Mouse (Mus musculus): Measurements from ENCODE around the gene Nat10. TPM values are rescaled to one million over a fixed set of nuclear protein-coding genes. Genes with fewer than 3 reads are reported as not detected.
A peak's percentile ranks its signal among the peaks of the same experiment; 100 is the strongest.

The Nat10 gene
- polyA plus RNA-seq, 1 experiment from 2014 or later = 14.0 TPM

DNA sequence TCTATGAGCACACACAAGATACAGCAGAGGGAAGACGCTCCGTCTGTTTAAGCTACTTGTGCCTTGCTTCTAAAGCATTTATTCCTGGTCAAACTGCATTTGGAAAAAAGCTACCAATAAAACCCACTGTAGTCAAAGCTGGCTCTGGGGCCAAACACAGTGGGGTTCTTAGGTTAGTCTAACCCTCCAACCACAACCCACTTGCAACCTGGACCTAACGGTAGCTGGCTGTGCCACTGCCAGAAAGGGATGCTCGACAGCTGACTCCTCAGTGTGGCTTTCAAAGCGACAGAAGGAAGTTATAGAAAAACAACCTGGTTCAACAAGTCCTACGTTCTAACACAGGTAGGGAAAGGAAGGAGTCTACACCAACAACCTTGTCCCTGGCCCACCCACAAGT, 29.6 kb downstream of the Nat10 start:
- no peak overlapping the region for H3K4me2 ChIP-seq (ENCODE audit: low read length)
- no peaks in the 10 kb centered on the region for H3K9me3 ChIP-seq (replicated peaks; ENCODE audit: control insufficient read depth, low read length)
- no peak overlapping the region for H3K9ac ChIP-seq (ENCODE audit: low read length)
- H3K27me3 ChIP-seq (replicated peaks; ENCODE audit: control insufficient read depth, insufficient read depth, low read length) = no peaks in the 10 kb centered on the region
- H3K27ac ChIP-seq (ENCODE audit: low read depth, low read length) = no peak overlapping the region
- H3K4me1 ChIP-seq (ENCODE audit: control insufficient read depth, insufficient read depth, low read length) = no peaks in the 10 kb centered on the region
- ATAC-seq = no peak
- WGBS = 87% methylated on average over 6 of the region's 6 CpGs
- H3K4me3 ChIP-seq (ENCODE audit: low read depth, low read length) = no peak overlapping the region
- no peak for DNase-seq (ENCODE audit: low spot score)
- peaks cover 85% of the 10 kb centered on the region for H3K36me3 ChIP-seq (ENCODE audit: control insufficient read depth, insufficient read depth, low read length)

DNA sequence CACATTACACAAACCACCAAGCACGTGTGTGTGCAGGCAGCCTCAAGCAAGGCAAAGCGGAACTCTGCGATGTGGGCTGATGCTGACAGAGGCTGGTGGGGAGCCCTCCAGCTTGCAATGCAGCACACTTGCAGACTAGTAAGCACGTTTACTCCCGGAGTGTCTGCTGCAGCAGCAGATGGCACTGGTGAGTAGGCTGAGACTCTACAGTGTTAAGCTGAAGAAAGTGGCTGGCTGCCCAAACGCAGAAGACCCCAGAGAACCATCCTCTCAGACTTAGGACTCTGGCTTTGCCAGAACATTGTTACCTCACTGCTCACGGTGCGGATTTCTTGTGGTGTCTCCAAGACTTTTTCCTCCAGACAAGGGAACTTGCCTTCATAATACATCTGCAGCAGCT, 30.1 kb downstream of the Nat10 start:
- Histone ChIP-seq H3K9me3 (replicated peaks; ENCODE audit: control insufficient read depth, low read length) (no peaks in the 10 kb centered on the region), H3K4me3 (ENCODE audit: low read depth, low read length) (no peak overlapping the region), H3K27ac (ENCODE audit: low read depth, low read length) (no peak overlapping the region), H3K9ac (ENCODE audit: low read length) (no peak overlapping the region), H3K27me3 (replicated peaks; ENCODE audit: control insufficient read depth, insufficient read depth, low read length) (no peaks in the 10 kb centered on the region), H3K36me3 (ENCODE audit: control insufficient read depth, insufficient read depth, low read length) (peaks cover 87% of the 10 kb centered on the region), H3K4me1 (ENCODE audit: control insufficient read depth, insufficient read depth, low read length) (no peaks in the 10 kb centered on the region), H3K4me2 (ENCODE audit: low read length) (no peak overlapping the region)
- ATAC-seq (no peak), DNase-seq (ENCODE audit: low spot score) (peak; percentile 42)
- 86% methylated on average over 8 of the region's 8 CpGs for WGBS

DNA sequence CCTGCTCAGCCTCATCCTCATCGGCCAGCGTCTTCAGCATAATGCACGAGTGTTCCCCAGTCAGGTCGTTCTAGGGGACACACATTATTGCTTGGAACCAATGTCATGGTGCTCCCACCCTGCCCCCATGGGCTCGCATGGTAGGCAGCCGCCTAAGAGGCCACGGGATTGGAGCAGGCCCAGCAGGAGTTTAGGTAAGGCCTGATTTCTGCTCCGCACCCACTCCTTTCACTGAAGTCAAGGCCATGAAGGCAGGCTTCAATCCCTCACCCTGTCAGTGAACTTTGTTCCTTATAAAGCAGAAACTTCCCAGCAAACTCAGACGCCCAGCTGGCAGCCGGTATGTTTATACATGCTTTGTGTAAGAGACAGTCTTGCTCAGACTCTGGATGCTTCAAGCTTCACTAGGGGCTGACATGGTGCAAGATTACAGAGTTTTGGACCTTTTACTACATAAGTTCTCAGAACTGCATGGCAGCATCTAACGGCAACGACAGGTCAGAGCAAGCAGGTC, 33.0 kb downstream of the Nat10 start:
- peaks cover 88% of the 10 kb centered on the region for H3K36me3 ChIP-seq (ENCODE audit: control insufficient read depth, insufficient read depth, low read length)
- WGBS = 92% methylated on average over 12 of the region's 12 CpGs

DNA sequence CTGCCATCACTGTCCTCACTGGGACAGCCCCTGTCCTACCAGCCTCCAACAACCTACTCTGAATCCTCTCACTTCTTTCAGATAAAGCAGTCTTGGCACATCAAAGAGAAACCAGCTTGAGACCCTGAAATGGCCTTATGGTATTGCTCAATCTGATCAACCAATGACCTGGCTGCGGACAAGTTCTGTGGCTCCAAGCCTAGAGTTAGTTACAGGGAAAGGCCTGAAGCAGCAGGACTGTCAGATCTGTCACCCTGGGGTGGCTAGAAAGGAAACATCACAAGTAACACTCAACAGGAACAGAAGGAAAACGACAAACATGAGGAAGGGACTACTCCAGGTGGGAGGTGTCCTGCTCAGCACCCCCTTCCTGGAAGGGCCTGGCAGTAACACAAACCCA, 36.5 kb downstream of the Nat10 start:
- ATAC-seq (no peak), DNase-seq (ENCODE audit: low spot score) (no peak)
- 91% methylated on average over 2 of the region's 2 CpGs for WGBS
- no peak overlapping the region for H3K9ac ChIP-seq (ENCODE audit: low read length)
- H3K4me1 ChIP-seq (ENCODE audit: control insufficient read depth, insufficient read depth, low read length) = no peaks in the 10 kb centered on the region
- no peaks in the 10 kb centered on the region for H3K27me3 ChIP-seq (replicated peaks; ENCODE audit: control insufficient read depth, insufficient read depth, low read length)
- no peak overlapping the region for H3K4me2 ChIP-seq (ENCODE audit: low read length)
- no peaks in the 10 kb centered on the region for H3K9me3 ChIP-seq (replicated peaks; ENCODE audit: control insufficient read depth, low read length)
- H3K27ac ChIP-seq (ENCODE audit: low read depth, low read length) = no peak overlapping the region
- H3K36me3 ChIP-seq (ENCODE audit: control insufficient read depth, insufficient read depth, low read length) = peaks cover 84% of the 10 kb centered on the region
- no peak overlapping the region for H3K4me3 ChIP-seq (ENCODE audit: low read depth, low read length)

More for the DNA sequence above, 33.0 kb downstream of the Nat10 start:
- H3K4me2 ChIP-seq (ENCODE audit: low read length) = no peak overlapping the region
- no peaks in the 10 kb centered on the region for H3K27me3 ChIP-seq (replicated peaks; ENCODE audit: control insufficient read depth, insufficient read depth, low read length)
- DNase-seq (ENCODE audit: low spot score) = no peak
- no peaks in the 10 kb centered on the region for H3K9me3 ChIP-seq (replicated peaks; ENCODE audit: control insufficient read depth, low read length)
- no peaks in the 10 kb centered on the region for H3K4me1 ChIP-seq (ENCODE audit: control insufficient read depth, insufficient read depth, low read length)
- ATAC-seq = no peak
- no peak overlapping the region for H3K27ac ChIP-seq (ENCODE audit: low read depth, low read length)
- no peak overlapping the region for H3K4me3 ChIP-seq (ENCODE audit: low read depth, low read length)
- H3K9ac ChIP-seq (ENCODE audit: low read length) = no peak overlapping the region

DNA sequence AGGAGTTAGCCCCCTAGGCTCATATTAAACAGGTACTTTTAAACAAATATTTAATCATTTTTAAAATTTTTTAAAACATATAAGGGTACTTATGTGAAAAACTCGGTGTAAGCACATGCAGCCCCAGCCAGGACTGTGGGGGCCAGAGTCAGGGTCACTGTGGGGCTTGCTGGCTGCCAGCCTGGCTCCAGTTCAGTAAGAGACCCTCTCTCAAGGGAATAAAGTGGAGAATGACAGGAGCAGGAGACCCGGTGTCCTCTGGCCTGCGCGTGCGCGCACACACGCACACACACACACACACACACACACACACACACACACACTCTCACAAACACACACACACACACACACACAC, 41.8 kb downstream of the Nat10 start:
- WGBS = 99% methylated on average over 7 of the region's 7 CpGs
- Histone ChIP-seq H3K4me3 (ENCODE audit: low read depth, low read length) (no peak overlapping the region), H3K4me2 (ENCODE audit: low read length) (no peak overlapping the region), H3K27ac (ENCODE audit: low read depth, low read length) (no peak overlapping the region), H3K36me3 (ENCODE audit: control insufficient read depth, insufficient read depth, low read length) (peaks cover 62% of the 10 kb centered on the region), H3K9me3 (replicated peaks; ENCODE audit: control insufficient read depth, low read length) (no peaks in the 10 kb centered on the region), H3K27me3 (replicated peaks; ENCODE audit: control insufficient read depth, insufficient read depth, low read length) (no peaks in the 10 kb centered on the region), H3K9ac (ENCODE audit: low read length) (no peak overlapping the region), H3K4me1 (ENCODE audit: control insufficient read depth, insufficient read depth, low read length) (no peaks in the 10 kb centered on the region)
- DNase-seq (ENCODE audit: low spot score) (no peak), ATAC-seq (peak; percentile 40; the same call in 1 of the 2 replicates)

DNA sequence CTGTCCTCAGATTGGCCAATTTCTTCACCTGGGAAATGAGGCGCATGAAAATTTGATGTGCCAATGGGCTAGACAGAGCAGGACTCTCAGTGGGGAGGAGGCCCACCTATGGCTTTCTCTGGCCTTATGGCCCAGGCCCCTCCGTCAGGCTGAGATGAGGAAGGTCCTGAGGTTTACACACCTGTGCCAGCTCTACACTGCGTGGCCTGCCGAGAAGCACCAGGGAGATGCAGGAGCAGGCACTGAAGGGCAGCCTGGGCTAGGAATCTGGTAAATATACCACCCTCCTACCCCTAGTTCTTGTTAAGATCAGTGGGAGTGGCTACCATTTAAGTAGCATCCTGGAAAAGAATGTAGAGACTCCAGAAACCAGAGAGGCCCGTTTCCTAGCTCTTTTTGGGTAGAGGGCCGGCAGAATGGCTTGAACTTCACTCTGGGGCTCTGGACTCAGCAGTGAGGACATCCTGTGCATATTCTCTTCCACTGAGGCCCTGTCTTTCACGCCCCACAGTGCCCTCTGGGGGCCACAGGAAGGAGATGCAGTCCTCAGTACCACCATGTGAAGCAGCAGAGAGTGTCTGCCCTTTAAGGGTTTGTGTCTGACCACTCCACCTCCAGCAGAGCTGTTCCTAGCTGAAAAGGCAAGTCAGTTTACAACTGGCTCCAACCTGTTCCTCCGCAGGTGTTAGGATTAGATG, 42.3 kb downstream of the Nat10 start:
- Histone ChIP-seq H3K27ac (ENCODE audit: low read depth, low read length) (no peak overlapping the region), H3K9me3 (replicated peaks; ENCODE audit: control insufficient read depth, low read length) (no peaks in the 10 kb centered on the region), H3K4me3 (ENCODE audit: low read depth, low read length) (no peak overlapping the region), H3K27me3 (replicated peaks; ENCODE audit: control insufficient read depth, insufficient read depth, low read length) (no peaks in the 10 kb centered on the region), H3K9ac (ENCODE audit: low read length) (no peak overlapping the region), H3K36me3 (ENCODE audit: control insufficient read depth, insufficient read depth, low read length) (peaks cover 56% of the 10 kb centered on the region), H3K4me1 (ENCODE audit: control insufficient read depth, insufficient read depth, low read length) (no peaks in the 10 kb centered on the region), H3K4me2 (ENCODE audit: low read length) (no peak overlapping the region)
- DNase-seq (ENCODE audit: low spot score) = peak; percentile 81
- WGBS = 59% methylated on average over 8 of the region's 8 CpGs
- ATAC-seq = peak; percentile 76

DNA sequence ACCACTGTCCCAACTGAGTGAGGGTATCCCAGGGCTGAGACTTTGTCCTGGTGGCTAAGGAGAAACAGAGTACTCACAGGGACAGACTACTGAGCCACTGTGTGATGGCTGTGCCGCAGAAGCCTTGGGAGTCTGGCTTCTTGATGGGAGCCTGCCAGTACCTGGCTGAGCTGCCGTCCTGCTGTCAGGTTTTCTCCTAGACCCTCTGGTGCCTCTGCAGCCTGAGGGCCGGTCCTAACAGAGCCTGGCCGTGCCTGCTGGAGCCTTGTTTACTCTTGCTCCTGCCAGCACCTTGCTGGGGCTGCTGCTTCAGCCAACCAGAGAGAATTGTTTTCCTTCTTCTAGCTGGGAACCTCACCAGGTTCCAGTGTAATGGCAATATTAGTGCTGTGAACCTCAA, 46.7 kb downstream of the Nat10 start:
- Histone ChIP-seq H3K4me3 (ENCODE audit: low read depth, low read length) (no peak overlapping the region), H3K9ac (ENCODE audit: low read length) (no peak overlapping the region), H3K36me3 (ENCODE audit: control insufficient read depth, insufficient read depth, low read length) (peaks cover 39% of the 10 kb centered on the region; the same call in 1 of the 2 replicates), H3K4me2 (ENCODE audit: low read length) (no peak overlapping the region), H3K4me1 (ENCODE audit: control insufficient read depth, insufficient read depth, low read length) (no peaks in the 10 kb centered on the region), H3K27me3 (replicated peaks; ENCODE audit: control insufficient read depth, insufficient read depth, low read length) (no peaks in the 10 kb centered on the region), H3K27ac (ENCODE audit: low read depth, low read length) (no peak overlapping the region), H3K9me3 (replicated peaks; ENCODE audit: control insufficient read depth, low read length) (no peaks in the 10 kb centered on the region)
- 75% methylated on average over 4 of the region's 4 CpGs for WGBS
- no peak for ATAC-seq
- DNase-seq (ENCODE audit: low spot score) = no peak

DNA sequence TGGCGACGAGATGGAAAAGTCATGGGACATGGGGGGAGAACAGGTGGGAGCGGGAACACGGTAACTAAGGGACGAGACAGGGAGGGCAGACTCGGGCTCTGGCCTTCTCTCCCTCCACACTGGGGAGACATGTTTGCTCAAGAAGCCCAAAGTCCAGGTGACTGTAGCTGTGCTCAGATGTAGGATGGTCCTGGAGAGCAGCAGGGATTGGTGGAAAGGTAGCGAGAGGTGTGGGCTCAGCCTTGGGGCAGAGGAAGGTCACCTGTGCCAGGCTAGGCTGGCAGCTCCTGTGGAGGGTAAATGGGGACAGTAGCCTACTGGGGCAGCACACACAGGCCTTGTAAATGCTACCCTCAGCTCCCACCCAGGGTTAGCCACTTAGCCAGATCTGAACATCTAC, 47.2 kb downstream of the Nat10 start:
- no peak for ATAC-seq
- peaks cover 42% of the 10 kb centered on the region; the same call in 1 of the 2 replicates for H3K36me3 ChIP-seq (ENCODE audit: control insufficient read depth, insufficient read depth, low read length)

DNA sequence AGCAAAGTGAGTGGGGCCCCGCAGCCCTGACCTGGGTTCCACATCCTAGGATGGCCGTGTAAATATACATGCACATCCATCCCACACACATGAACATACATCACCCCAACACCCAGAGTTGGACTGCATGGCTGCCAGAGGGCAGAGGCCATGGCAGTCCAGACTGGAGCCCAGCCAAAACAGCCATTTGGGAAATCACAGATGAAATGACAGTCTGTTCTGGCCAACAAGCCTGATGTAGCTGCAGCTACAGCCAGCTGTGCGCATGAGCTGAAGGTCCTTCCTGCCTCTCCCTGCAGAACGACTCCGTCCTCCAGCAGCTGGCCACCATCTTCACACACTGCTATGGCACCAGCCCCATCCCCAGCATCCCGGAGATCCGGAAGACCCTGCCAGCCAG, 50.2 kb downstream of the Nat10 start:
- DNase-seq (ENCODE audit: low spot score) (no peak), ATAC-seq (no peak)
- H3K9ac ChIP-seq (ENCODE audit: low read length) = no peak overlapping the region
- 0 out of 2 replicates have a peak, but pooled peaks cover 21% of the 10 kb centered on the region for H3K36me3 ChIP-seq (ENCODE audit: control insufficient read depth, insufficient read depth, low read length)
- H3K4me3 ChIP-seq (ENCODE audit: low read depth, low read length) = no peak overlapping the region
- no peaks in the 10 kb centered on the region for H3K27me3 ChIP-seq (replicated peaks; ENCODE audit: control insufficient read depth, insufficient read depth, low read length)
- WGBS = 96% methylated on average over 7 of the region's 7 CpGs
- peaks cover 6% of the 10 kb centered on the region; the same call in 1 of the 2 replicates for H3K4me1 ChIP-seq (ENCODE audit: control insufficient read depth, insufficient read depth, low read length)
- no peaks in the 10 kb centered on the region for H3K9me3 ChIP-seq (replicated peaks; ENCODE audit: control insufficient read depth, low read length)
- H3K4me2 ChIP-seq (ENCODE audit: low read length) = no peak overlapping the region
- no peak overlapping the region for H3K27ac ChIP-seq (ENCODE audit: low read depth, low read length)

More for the DNA sequence above, 47.2 kb downstream of the Nat10 start:
- 90% methylated on average over 7 of the region's 7 CpGs for WGBS
- no peaks in the 10 kb centered on the region for H3K4me1 ChIP-seq (ENCODE audit: control insufficient read depth, insufficient read depth, low read length)
- no peak overlapping the region for H3K27ac ChIP-seq (ENCODE audit: low read depth, low read length)
- H3K9ac ChIP-seq (ENCODE audit: low read length) = no peak overlapping the region
- no peak for DNase-seq (ENCODE audit: low spot score)
- H3K9me3 ChIP-seq (replicated peaks; ENCODE audit: control insufficient read depth, low read length) = no peaks in the 10 kb centered on the region
- no peak overlapping the region for H3K4me3 ChIP-seq (ENCODE audit: low read depth, low read length)
- no peaks in the 10 kb centered on the region for H3K27me3 ChIP-seq (replicated peaks; ENCODE audit: control insufficient read depth, insufficient read depth, low read length)
- no peak overlapping the region for H3K4me2 ChIP-seq (ENCODE audit: low read length)
